Mouse (Mus musculus): ENCODE data around the gene Ier3. TPM values are rescaled to one million over a fixed set of nuclear protein-coding genes. Genes with fewer than 3 reads are reported as not detected.

Gene Ier3
- polyA plus RNA-seq, 1 experiment from 2014 or later = 93.1 TPM

DNA sequence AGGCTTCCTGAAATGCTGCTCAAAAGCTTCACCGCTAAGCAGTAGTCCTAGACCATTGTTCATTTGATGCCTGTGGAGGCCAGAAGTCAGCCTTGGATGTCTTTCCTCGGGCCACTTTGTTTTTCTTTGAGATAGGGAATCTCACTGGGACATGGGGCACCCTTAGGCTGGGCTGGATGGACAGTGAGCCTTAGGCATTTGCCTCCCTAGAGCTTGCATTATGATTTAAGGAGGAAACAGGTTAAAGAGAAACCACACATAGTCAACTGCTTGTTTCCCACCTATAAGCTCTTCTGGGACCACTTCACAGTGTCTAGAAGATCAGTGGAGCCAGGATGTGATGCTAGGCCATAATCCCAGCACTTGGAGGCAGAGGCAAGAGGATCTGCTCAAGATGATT lies 38.4 kb downstream of the Ier3 start:
- WGBS = 44% methylated on average over 2 of the region's 2 CpGs
- H3K27me3 ChIP-seq (ENCODE audit: insufficient read depth, low read length) = no peaks in the 10 kb centered on the region
- H3K9me3 ChIP-seq (replicated peaks; ENCODE audit: low read length) = no peaks in the 10 kb centered on the region
- H3K36me3 ChIP-seq (ENCODE audit: insufficient read depth, low read length) = no peaks in the 10 kb centered on the region
- ATAC-seq (replicated peaks; ENCODE audit: low FRiP score, low read depth) (no peak), DNase-seq (ENCODE audit: low spot score) (no peak)
- no peak for TF ChIP-seq CTCF (IDR thresholded peaks at IDR 0.05; ENCODE audit: low read depth)
- H3K4me1 ChIP-seq (replicated peaks; ENCODE audit: insufficient read depth, low read length) = peaks cover 8% of the 10 kb centered on the region; the same call in 1 of the 2 replicates
- H3K27ac ChIP-seq = no peak overlapping the region
- no peak overlapping the region for H3K9ac ChIP-seq (ENCODE audit: low read depth, low read length)
- H3K4me2 ChIP-seq (ENCODE audit: low read length) = no peak overlapping the region
- H3K4me3 ChIP-seq (replicated peaks; ENCODE audit: low read depth, low read length) = no peak overlapping the region

DNA sequence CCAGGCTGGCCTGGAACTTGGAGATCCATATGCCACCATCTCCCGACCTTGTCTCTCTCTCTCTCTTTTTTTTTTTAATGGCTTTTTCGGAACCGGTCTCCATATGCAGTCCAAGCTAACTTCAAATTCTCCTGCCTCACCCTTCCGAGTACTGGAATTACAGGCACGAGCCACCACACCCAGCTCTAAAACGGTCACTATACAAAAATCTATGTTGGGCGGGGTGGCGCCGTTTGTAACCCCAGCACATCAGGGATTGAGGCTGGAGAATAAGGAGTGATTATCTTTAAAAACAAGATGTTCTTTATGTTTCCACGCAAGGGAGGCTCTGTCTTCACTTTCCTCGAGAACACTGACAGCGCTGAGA lies 39.3 kb downstream of the Ier3 start:
- no peak for TF ChIP-seq CTCF (IDR thresholded peaks at IDR 0.05; ENCODE audit: low read depth)
- DNase-seq (ENCODE audit: low spot score) = no peak
- no peaks in the 10 kb centered on the region for H3K36me3 ChIP-seq (ENCODE audit: insufficient read depth, low read length)
- no peak for ATAC-seq (replicated peaks; ENCODE audit: low FRiP score, low read depth)
- peak overlapping the region; percentile 69 for H3K4me3 ChIP-seq (replicated peaks; ENCODE audit: low read depth, low read length)
- no peaks in the 10 kb centered on the region for H3K9me3 ChIP-seq (replicated peaks; ENCODE audit: low read length)
- H3K4me2 ChIP-seq (ENCODE audit: low read length) = peak overlapping the region; percentile 74
- 3% methylated on average over 12 of the region's 12 CpGs for WGBS
- H3K9ac ChIP-seq (ENCODE audit: low read depth, low read length) = peak overlapping the region; percentile 74
- H3K4me1 ChIP-seq (replicated peaks; ENCODE audit: insufficient read depth, low read length) = peaks cover 11% of the 10 kb centered on the region; the same call in 1 of the 2 replicates
- peak overlapping the region; percentile 85 for H3K27ac ChIP-seq
- no peaks in the 10 kb centered on the region for H3K27me3 ChIP-seq (ENCODE audit: insufficient read depth, low read length)

DNA sequence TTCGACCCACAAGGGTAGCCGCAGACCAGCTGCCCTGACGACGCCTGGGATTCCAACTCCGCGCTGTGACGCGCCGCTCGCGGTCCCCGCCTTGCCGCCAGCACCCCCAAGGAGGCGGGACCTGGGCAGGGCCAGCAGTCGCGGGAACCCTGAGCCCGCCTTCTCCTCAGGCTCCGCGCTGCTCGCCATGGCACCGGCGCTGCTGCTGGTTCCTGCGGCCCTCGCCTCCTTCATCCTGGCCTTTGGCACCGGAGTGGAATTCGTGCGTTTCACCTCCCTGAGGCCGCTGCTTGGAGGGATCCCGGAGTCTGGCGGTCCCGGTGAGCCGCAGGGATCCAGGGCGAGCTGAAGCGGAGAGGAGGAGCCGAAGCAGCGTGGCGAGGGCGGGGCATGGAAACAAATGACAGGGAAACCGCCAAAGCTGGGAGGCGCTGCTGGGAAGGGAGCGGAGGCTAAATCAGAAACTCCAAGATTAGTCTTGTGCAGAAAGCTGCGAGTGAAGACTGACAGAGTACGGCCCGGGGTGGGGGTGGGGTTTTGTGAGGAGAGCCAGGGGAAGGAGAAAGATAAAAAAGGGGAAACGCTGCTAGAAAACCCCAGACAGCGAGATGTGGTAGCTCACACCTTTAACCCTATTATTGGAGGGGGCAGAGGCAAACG lies 39.8 kb downstream of the Ier3 start, which contains the start of gene Nrm:
Gene Nrm, plus strand, starts transcription at position 121 of the 660 bp plus-strand sequence.
- no peaks in the 10 kb centered on the region for H3K9me3 ChIP-seq (replicated peaks; ENCODE audit: low read length)
- DNase-seq (ENCODE audit: low spot score) (peak; percentile 97), ATAC-seq (replicated peaks; ENCODE audit: low FRiP score, low read depth) (peak; percentile 87)
- H3K4me2 ChIP-seq (ENCODE audit: low read length) = peak within 1 kb of the TSS; percentile 74
- H3K9ac ChIP-seq (ENCODE audit: low read depth, low read length) = peak within 1 kb of the TSS; percentile 74
- TF ChIP-seq CTCF (IDR thresholded peaks at IDR 0.05; ENCODE audit: low read depth) = peak; percentile 62
- H3K27me3 ChIP-seq (ENCODE audit: insufficient read depth, low read length) = no peaks in the 10 kb centered on the region
- under 1% methylated on average over 47 of the region's 47 CpGs for WGBS
- no peaks in the 10 kb centered on the region for H3K36me3 ChIP-seq (ENCODE audit: insufficient read depth, low read length)
- H3K27ac ChIP-seq = peak within 1 kb of the TSS; percentile 85
- peaks cover 11% of the 10 kb centered on the region; the same call in 1 of the 2 replicates for H3K4me1 ChIP-seq (replicated peaks; ENCODE audit: insufficient read depth, low read length)
- H3K4me3 ChIP-seq (replicated peaks; ENCODE audit: low read depth, low read length) = peak within 1 kb of the TSS; percentile 69

DNA sequence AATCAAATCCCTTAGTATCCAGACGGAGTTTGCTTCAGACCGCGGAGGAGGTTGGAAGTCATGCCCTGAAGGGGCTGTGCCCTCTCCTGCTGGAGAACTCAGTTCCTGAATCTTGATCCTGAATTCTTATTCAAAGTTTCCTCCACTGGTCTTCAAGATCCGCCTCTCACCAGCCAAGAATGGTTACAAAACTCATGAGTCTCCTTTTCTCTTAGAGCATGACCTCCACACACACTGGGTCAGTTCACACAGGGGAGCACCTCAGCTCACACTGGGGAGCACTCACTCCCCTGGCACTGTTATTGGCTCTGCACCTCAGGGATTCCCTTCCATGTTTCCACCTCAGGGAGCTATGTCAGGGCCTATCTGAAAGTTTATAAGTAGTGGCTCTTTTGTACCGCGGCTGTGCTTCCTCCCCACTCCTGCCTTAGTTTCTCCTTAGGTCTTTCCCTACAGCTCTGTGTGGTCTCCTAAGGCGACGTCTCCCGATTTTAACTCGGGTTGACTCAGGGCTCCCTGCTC lies 43.4 kb downstream of the Ier3 start:
- Histone ChIP-seq H3K27me3 (ENCODE audit: insufficient read depth, low read length) (no peaks in the 10 kb centered on the region), H3K9me3 (replicated peaks; ENCODE audit: low read length) (no peaks in the 10 kb centered on the region), H3K27ac (peak overlapping the region; percentile 96), H3K9ac (ENCODE audit: low read depth, low read length) (peak overlapping the region; percentile 78; the same call in 1 of the 2 replicates), H3K4me2 (ENCODE audit: low read length) (peak overlapping the region; percentile 94), H3K4me3 (replicated peaks; ENCODE audit: low read depth, low read length) (peak overlapping the region; percentile 61), H3K4me1 (replicated peaks; ENCODE audit: insufficient read depth, low read length) (peaks cover 28% of the 10 kb centered on the region), H3K36me3 (ENCODE audit: insufficient read depth, low read length) (no peaks in the 10 kb centered on the region)
- 23% methylated on average over 10 of the region's 10 CpGs for WGBS
- DNase-seq (ENCODE audit: low spot score) (no peak), ATAC-seq (replicated peaks; ENCODE audit: low FRiP score, low read depth) (no peak)
- no peak for TF ChIP-seq CTCF (IDR thresholded peaks at IDR 0.05; ENCODE audit: low read depth)

DNA sequence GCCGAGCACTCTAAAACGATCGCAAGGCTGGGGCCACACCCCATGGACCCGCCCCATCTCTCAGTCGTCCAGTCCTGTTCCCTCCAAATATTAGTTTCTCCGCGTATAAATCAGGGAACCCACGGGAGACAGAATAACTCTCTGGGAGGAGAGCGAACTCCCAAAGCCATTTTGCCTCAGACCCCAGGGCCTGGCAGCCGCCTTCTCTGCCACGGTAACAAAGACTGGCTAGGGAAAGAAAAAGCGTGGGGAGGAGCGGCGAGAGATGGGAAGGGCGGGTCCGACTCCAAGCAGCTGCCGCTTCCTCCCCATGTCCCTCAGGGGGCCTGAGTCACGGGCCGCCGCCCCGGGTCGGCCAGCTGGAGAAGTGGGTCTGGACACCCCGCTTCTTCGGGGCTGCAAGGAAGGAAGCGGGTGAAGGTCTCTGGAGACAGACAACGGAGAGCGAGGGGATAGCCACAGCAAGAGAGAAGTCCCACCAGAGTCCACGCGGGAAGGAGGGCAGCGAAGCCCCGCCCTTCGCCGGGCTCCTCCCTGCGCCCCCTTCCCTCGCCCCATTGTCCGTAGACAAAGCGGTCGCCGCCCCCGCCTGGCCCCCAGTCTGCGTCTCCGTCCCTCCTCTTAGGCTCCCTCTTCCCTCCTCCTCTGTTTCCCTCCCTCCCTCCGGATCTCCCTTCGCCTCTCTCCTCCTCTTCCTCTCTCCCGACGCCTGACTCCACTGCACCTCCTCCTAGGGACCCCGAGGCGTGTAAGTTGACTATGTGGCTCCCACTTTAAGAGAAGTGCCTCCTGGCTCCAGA lies 44.2 kb downstream of the Ier3 start, which contains the start of gene Ppp1r18:
Gene Ppp1r18, plus strand, starts transcription at position 113 of the 800 bp plus-strand sequence.
- H3K4me3 ChIP-seq (replicated peaks; ENCODE audit: low read depth, low read length) = peak within 1 kb of the TSS; percentile 61
- H3K4me1 ChIP-seq (replicated peaks; ENCODE audit: insufficient read depth, low read length) = peaks cover 30% of the 10 kb centered on the region
- under 1% methylated on average over 42 of the region's 48 CpGs for WGBS
- peak; percentile 39 for ATAC-seq (replicated peaks; ENCODE audit: low FRiP score, low read depth)
- peak; percentile 93 for DNase-seq (ENCODE audit: low spot score)
- H3K27ac ChIP-seq = peak within 1 kb of the TSS; percentile 96
- H3K27me3 ChIP-seq (ENCODE audit: insufficient read depth, low read length) = no peaks in the 10 kb centered on the region
- H3K9me3 ChIP-seq (replicated peaks; ENCODE audit: low read length) = no peaks in the 10 kb centered on the region
- no peak for TF ChIP-seq CTCF (IDR thresholded peaks at IDR 0.05; ENCODE audit: low read depth)
- peak within 1 kb of the TSS; percentile 78 for H3K9ac ChIP-seq (ENCODE audit: low read depth, low read length)
- no peaks in the 10 kb centered on the region for H3K36me3 ChIP-seq (ENCODE audit: insufficient read depth, low read length)
- peak within 1 kb of the TSS; percentile 94 for H3K4me2 ChIP-seq (ENCODE audit: low read length)

DNA sequence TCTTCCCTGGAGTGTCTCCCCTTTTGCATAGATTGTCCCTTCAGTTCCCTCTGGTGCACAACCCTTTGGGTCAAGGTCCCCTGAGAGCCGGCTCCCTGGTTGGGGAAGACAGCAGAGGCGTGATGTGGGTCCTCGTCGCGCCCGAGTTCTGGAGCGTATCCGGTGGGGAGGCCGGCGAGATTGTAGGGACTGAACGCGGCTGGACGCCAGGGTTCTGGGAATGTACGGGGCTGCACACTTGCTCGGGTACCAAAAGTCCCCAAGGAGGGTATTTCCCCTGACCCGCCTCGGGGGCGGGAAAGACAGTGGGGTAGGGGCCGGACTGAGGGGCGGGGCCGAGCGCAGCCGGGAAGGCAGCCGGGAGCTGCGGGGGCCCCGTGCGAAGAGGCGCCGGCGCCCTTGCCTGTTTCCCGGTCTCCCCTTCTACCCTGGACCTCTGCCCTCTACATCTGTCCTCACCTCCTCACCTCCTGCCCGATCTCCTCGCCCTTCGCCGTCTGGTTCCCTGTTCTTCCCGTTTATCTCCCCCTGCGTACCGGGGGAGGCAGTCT lies 44.9 kb downstream of the Ier3 start:
- Histone ChIP-seq H3K36me3 (ENCODE audit: insufficient read depth, low read length) (no peaks in the 10 kb centered on the region), H3K9ac (ENCODE audit: low read depth, low read length) (peak overlapping the region; percentile 78), H3K9me3 (replicated peaks; ENCODE audit: low read length) (no peaks in the 10 kb centered on the region), H3K4me1 (replicated peaks; ENCODE audit: insufficient read depth, low read length) (peaks cover 28% of the 10 kb centered on the region), H3K27ac (peak overlapping the region; percentile 96), H3K27me3 (ENCODE audit: insufficient read depth, low read length) (no peaks in the 10 kb centered on the region), H3K4me2 (ENCODE audit: low read length) (peak overlapping the region; percentile 94), H3K4me3 (replicated peaks; ENCODE audit: low read depth, low read length) (peak overlapping the region; percentile 61)
- TF ChIP-seq CTCF (IDR thresholded peaks at IDR 0.05; ENCODE audit: low read depth) = no peak
- WGBS = under 1% methylated on average over 38 of the region's 38 CpGs
- DNase-seq (ENCODE audit: low spot score) (peak; percentile 67), ATAC-seq (replicated peaks; ENCODE audit: low FRiP score, low read depth) (peak; percentile 25; the same call in 1 of the 2 replicates)

Data from kidney, postnatal 0 days (tissue).